Mouse (Mus musculus) midbrain, embryonic 16.5 days (tissue): ENCODE results near the gene Gadl1. TPM values are rescaled to one million over a fixed set of nuclear protein-coding genes. Genes with fewer than 3 reads are reported as not detected.

Experiments used
- ATAC-seq: fragments of 200-750 bp; cut with Nextera tagmentation; 2 replicates; pipeline ENCODE4 v1.8.0; 2017; ENCODE audit warnings: moderate TSS enrichment
- H3K27ac ChIP-seq: fragments of 300-500 bp; sonication (generic); 2 replicates; pipeline ENCODE4 v1.5.1; 2014; ENCODE audit warnings: mild to moderate bottlenecking, low read length, mixed read lengths
- H3K27me3 ChIP-seq: fragments of 300-500 bp; sonication (generic); 2 replicates; pipeline ENCODE4 v1.6.1; 2014; ENCODE audit warnings: low read depth, low read length, mixed read lengths; ENCODE audit not compliant: control insufficient read depth, insufficient read depth
- H3K36me3 ChIP-seq: fragments of 300-500 bp; sonication (generic); 2 replicates; pipeline ENCODE4 v1.6.1; 2014; ENCODE audit warnings: mild to moderate bottlenecking, low read length, moderate library complexity, mixed read lengths; ENCODE audit not compliant: control insufficient read depth, insufficient read depth
- H3K4me1 ChIP-seq: fragments of 300-500 bp; sonication (generic); 2 replicates; pipeline ENCODE4 v1.6.1; 2014; ENCODE audit warnings: mild to moderate bottlenecking, low read length, mixed read lengths; ENCODE audit not compliant: control insufficient read depth, insufficient read depth
- H3K4me2 ChIP-seq: fragments of 300-500 bp; sonication (generic); 2 replicates; pipeline ENCODE4 v1.6.1; 2014; ENCODE audit warnings: mild to moderate bottlenecking, low read length, mixed read lengths
- H3K4me3 ChIP-seq: fragments of 300-500 bp; sonication (generic); 2 replicates; pipeline ENCODE4 v1.5.1; 2014; ENCODE audit warnings: low read depth, mild to moderate bottlenecking, low read length, moderate library complexity, mixed read lengths
- H3K9ac ChIP-seq: fragments of 300-500 bp; sonication (generic); 2 replicates; pipeline ENCODE4 v1.6.1; 2014; ENCODE audit warnings: low read depth, low read length, mixed read lengths
- H3K9me3 ChIP-seq: fragments of 300-500 bp; sonication (generic); replicated peaks from 2 replicates; pipeline ENCODE4 v1.6.1; 2014; ENCODE audit warnings: mild to moderate bottlenecking, low read length, mixed read lengths; ENCODE audit not compliant: control insufficient read depth, poor library complexity, severe bottlenecking
- WGBS: fragments of 180-500 bp; shearing (Covaris S2); extraction: QIAGEN DNeasy Blood & Tissue Kit; methylation state at CpG from one replicate; pipeline ENCODE4 v1.1.7; 2014; 5-methylcytosine and 5-hydroxymethylcytosine counted together
- polyA plus RNA-seq: library from polyadenylated mRNA; unstranded; fragments of >200 nt; fragmentation: Nextera tagmentation; extraction: Ambion mirVana; gene quantifications from 2 replicates; pipeline ENCODE4 v1.2.1, GENCODE M21; 2015

The Gadl1 gene
- polyA plus RNA-seq, 1 experiment from 2014 or later, result 0.13 TPM

DNA sequence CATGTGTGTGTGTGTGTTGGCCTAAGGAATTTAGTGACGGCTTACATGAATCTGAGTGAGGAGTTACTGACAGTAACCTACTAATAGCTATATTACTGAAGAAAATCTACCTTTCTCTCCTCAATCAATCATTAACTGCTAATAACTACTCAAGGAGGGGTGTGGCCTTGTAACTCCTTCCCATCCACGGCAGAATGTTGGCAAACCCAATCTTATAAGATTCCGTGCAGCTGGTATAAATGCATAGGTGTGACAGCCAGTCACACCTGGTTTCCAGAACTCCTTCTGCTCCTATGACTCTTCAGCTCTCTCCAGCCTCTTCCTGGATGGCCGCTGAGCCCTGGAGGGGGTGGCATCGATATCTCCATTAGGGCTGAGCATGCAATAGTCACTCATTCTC lies 25.8 kb upstream of the Gadl1 start:
- WGBS, result 90% methylated on average over 5 of the region's 5 CpGs
- H3K27me3 ChIP-seq, result no peaks in the 10 kb centered on the region
- ATAC-seq, result no peak

DNA sequence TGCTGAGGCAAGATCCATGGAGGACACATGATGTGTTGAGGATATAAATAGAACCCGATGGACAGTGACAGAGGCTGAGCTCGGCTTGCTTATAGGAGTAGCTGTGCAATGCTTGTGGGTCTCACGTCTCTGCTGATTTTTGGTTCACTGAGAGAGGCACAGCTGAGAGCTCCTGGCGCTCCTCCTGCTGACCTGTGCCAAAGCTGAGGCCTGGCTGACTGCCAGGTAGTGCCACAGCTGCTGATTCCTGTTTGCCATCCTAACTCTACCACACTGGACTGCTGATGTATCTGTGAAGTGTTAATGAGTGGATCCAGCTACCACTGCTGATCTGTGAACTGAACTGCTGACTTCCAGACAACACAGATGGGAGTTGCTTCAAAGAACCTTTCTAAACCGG lies 21.7 kb upstream of the Gadl1 start:
- 90% methylated on average over 5 of the region's 5 CpGs for WGBS
- Histone ChIP-seq H3K4me1 (no peaks in the 10 kb centered on the region), H3K4me2 (no peak overlapping the region), H3K4me3 (no peak overlapping the region), H3K27me3 (no peaks in the 10 kb centered on the region), H3K9ac (no peak overlapping the region), H3K27ac (no peak overlapping the region), H3K36me3 (no peaks in the 10 kb centered on the region), H3K9me3 (no peaks in the 10 kb centered on the region; the same call in 1 of the 2 replicates)
- no peak for ATAC-seq

More for the DNA sequence above, 25.8 kb upstream of the Gadl1 start:
- no peak overlapping the region for H3K9ac ChIP-seq
- H3K9me3 ChIP-seq, result no peaks in the 10 kb centered on the region; the same call in 1 of the 2 replicates
- no peak overlapping the region for H3K4me3 ChIP-seq
- H3K4me2 ChIP-seq, result no peak overlapping the region
- no peak overlapping the region for H3K27ac ChIP-seq
- no peaks in the 10 kb centered on the region for H3K36me3 ChIP-seq
- H3K4me1 ChIP-seq, result no peaks in the 10 kb centered on the region

DNA sequence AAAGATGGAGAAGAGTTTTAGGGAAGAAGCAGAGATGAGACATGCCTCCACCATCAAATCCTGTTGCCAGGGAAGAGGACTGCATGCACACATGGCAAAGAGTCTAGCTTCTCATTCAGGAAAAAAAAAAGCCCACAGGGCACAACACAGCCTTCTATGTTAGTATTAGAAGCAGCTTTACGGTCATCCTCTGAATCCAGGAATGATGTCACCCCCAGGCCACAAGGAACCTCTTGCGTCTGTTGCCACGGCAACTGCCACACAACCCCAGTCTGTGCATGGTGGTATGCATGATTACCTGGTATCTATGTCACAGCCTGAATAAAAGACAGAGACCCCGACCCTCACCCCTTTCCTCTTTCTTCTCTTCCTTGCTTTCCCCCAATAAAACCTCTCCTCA lies 16.1 kb upstream of the Gadl1 start:
- H3K27me3 ChIP-seq, result no peaks in the 10 kb centered on the region
- no peak overlapping the region for H3K4me3 ChIP-seq
- no peaks in the 10 kb centered on the region for H3K36me3 ChIP-seq
- H3K27ac ChIP-seq, result no peak overlapping the region
- no peak overlapping the region for H3K9ac ChIP-seq
- ATAC-seq, result no peak
- WGBS, result 54% methylated on average over 4 of the region's 4 CpGs
- H3K9me3 ChIP-seq, result no peaks in the 10 kb centered on the region
- H3K4me2 ChIP-seq, result no peak overlapping the region
- H3K4me1 ChIP-seq, result no peaks in the 10 kb centered on the region

DNA sequence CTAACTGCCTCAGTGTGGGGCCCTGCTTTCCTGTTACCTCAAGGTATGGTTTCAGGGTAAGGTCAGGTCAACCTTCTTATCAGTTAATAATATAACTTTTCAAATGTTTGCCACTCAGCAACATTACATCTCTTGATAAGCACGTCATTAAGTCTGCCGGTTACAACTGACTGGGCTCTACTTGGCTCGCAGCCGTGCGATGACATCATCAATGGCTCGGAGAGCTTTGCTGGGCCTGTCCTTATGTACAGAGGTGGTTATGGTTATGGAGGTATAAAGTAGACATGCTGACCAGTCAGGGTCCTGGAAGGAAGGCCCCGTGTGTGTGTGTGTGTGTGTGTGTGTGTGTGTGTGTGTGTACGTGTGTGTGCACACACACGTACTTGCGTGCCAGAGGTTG lies 15.3 kb upstream of the Gadl1 start:
- Histone ChIP-seq H3K27me3 (no peaks in the 10 kb centered on the region), H3K9ac (no peak overlapping the region), H3K4me3 (no peak overlapping the region), H3K9me3 (no peaks in the 10 kb centered on the region), H3K36me3 (no peaks in the 10 kb centered on the region), H3K27ac (no peak overlapping the region), H3K4me1 (no peaks in the 10 kb centered on the region), H3K4me2 (no peak overlapping the region)
- WGBS, result 97% methylated on average over 10 of the region's 10 CpGs
- no peak for ATAC-seq

DNA sequence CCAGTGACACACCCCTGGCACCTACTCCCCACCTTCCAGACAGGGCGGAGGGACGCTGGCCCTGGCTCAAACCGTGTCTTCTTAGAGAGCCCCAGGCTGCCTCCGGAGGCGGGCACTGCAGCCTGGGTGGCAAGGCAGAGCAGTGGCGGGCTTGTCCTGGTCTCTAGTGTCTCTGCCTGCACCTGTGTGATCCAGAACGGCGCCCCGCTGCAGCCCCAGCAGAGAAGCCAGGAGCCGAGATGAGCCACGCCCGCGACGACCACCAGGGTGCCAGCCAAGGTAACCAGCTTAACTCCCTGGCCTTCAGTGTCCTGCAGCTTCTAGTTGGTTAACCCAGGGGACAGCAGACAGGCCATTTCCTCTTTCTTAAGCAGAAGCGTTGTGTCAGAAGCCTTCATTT lies 930 bp upstream of the Gadl1 start:
- 8% methylated on average over 15 of the region's 15 CpGs for WGBS
- Histone ChIP-seq H3K9ac (no peak overlapping the region), H3K9me3 (no peaks in the 10 kb centered on the region), H3K4me3 (no peak overlapping the region), H3K36me3 (no peaks in the 10 kb centered on the region), H3K27me3 (no peaks in the 10 kb centered on the region), H3K4me1 (peaks cover 2% of the 10 kb centered on the region; the same call in 1 of the 2 replicates), H3K4me2 (no peak overlapping the region), H3K27ac (no peak overlapping the region)
- ATAC-seq, result no peak

DNA sequence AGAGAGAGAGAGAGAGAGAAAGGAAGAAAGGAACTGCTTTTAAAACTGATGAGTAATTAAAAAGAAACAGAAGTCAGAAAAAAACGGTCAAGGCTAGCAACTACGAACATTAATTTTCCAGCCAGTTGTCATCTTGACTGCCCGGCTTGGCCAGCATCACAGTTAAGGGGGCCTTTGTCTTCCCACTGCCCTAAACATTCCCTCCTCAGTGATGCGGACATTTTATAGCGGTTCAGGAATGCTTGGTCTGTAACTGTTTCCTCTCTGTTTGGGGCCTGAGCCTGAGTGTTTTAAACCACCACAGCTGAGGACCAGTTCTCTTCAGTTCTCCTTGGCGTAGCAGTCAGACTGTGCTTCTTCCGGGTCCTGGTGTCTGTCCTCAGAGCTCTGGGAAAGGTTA lies 4.8 kb downstream of the Gadl1 start:
- 78% methylated on average over 7 of the region's 7 CpGs for whole genome bisulfite sequencing
- no peak overlapping the region for H3K27ac ChIP-seq

DNA sequence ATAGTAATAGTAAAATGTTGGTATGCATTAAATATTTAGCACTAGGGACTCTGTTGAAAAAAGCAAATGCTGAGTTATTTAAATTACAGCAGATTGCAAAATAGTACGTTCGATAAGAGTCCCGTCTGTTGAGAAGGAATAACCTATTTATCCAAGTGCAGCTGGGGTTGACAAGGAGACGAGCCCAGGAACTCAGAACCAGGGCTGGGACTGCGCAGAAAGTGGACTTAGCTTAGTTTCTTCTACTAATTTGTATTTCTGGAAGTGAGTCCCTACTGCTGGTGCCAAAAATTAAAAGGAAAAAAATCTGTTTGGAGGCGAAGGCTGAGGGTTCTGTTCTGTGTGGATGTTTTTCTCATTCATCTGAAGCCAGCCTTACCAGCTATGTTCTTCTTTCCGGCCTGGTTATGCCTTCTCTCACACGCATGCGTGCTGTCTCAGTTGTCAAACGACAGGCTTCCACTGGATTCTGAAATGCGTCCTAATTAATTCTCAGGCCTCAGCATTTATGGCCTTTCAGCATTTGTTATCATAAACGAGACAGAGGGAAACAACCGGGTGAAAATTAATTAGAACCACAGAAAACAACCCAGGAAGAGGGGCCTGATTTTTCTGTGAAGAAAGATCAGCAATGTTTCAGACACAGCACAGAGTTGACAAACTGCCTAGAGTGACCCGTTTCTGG lies 6.5 kb downstream of the Gadl1 start:
- no peak for ATAC-seq
- no peak overlapping the region for H3K27ac ChIP-seq
- WGBS, result 71% methylated on average over 14 of the region's 14 CpGs

More for the DNA sequence above, 4.8 kb downstream of the Gadl1 start:
- no peak overlapping the region for H3K9ac ChIP-seq
- no peaks in the 10 kb centered on the region for H3K27me3 ChIP-seq
- no peaks in the 10 kb centered on the region for H3K4me1 ChIP-seq
- no peak for ATAC-seq
- no peaks in the 10 kb centered on the region for H3K36me3 ChIP-seq
- H3K4me2 ChIP-seq, result no peak overlapping the region
- no peaks in the 10 kb centered on the region; the same call in 1 of the 2 replicates for H3K9me3 ChIP-seq
- no peak overlapping the region for H3K4me3 ChIP-seq

DNA sequence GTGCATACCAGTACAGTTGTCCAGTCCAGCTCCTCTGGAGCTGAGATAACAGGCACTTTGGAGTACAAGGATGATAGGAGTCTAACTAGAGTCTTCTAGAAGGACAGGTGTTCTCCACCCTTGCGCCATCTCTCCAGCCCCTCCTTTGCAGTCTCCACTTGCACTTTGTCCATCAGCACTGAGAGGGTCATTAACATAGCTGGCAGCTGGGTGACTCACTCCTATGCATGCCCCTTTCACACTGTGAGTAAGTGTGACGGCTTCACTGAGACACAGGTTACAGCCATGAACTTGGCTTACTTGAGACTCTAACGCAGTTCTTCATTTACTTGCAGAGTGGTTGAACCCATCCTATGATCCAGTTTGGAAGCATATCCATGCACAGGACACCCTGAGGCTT lies 10.5 kb downstream of the Gadl1 start:
- Histone ChIP-seq H3K9ac (no peak overlapping the region), H3K4me1 (no peaks in the 10 kb centered on the region), H3K36me3 (no peaks in the 10 kb centered on the region), H3K27me3 (no peaks in the 10 kb centered on the region), H3K9me3 (no peaks in the 10 kb centered on the region; the same call in 1 of the 2 replicates), H3K4me3 (no peak overlapping the region), H3K27ac (no peak overlapping the region), H3K4me2 (no peak overlapping the region)
- WGBS, result 80% methylated on average over 3 of the region's 3 CpGs
- ATAC-seq, result no peak

More for the DNA sequence above, 6.5 kb downstream of the Gadl1 start:
- Histone ChIP-seq H3K9me3 (no peaks in the 10 kb centered on the region; the same call in 1 of the 2 replicates), H3K4me2 (no peak overlapping the region), H3K4me3 (no peak overlapping the region), H3K9ac (no peak overlapping the region), H3K27me3 (no peaks in the 10 kb centered on the region), H3K4me1 (no peaks in the 10 kb centered on the region), H3K36me3 (no peaks in the 10 kb centered on the region)

DNA sequence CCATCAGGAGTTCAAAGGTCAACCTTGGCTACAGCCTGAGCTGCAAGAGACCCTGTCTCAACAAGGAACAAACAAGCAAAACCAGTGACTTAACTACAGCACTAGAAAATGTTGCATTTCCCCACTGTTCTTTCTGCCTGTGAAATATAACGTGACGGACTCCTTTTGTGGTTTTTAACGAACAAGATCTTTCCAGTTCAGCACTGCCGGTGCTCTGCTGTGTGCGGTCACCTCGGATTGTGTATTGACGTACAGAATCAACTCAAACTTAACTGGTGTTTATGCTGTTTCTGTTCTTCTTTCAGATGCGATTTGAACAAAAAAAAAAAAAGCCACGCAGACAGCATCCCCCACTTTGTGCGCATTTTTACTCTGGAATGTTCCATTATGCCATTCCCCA lies 13.4 kb downstream of the Gadl1 start:
- ATAC-seq, result no peak
- Histone ChIP-seq H3K9me3 (no peaks in the 10 kb centered on the region; the same call in 1 of the 2 replicates), H3K4me1 (no peaks in the 10 kb centered on the region), H3K4me3 (no peak overlapping the region), H3K27ac (no peak overlapping the region), H3K9ac (no peak overlapping the region), H3K36me3 (no peaks in the 10 kb centered on the region), H3K4me2 (no peak overlapping the region), H3K27me3 (no peaks in the 10 kb centered on the region)
- WGBS, result 72% methylated on average over 10 of the region's 10 CpGs
